Mouse (Mus musculus): Measurements from ENCODE around the gene Slc4a4.

- TF ChIP-seq EP300 (IDR thresholded peaks at IDR 0.05; ENCODE audit: low read depth) (no peak), CTCF (IDR thresholded peaks at IDR 0.05; ENCODE audit: low read depth) (no peak)
Measured at GRCm38 (mm10) chr5:89036147-89036546, 149.5 kb downstream of the Slc4a4 start.
